In the genomic region with DNA sequence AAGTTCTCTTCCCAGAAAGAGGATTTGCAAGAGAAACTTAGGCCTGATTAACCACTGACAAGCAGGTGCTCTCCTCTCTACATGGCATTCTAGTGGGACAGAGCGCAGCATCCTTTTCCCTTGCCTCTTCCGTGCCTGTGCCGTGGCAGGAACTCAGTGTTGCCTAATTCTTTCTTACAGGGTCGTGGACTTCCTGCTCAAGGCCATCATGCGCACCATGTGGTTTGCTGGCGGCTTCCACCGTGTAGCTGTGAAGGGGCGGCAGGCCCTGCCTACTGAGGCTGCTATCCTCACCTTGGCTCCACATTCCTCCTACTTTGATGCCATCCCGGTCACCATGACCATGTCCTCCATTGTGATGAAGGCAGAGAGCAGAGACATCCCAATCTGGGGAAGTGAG, we compare ENCODE assay signal across 25 mouse cellular contexts. TPM values are rescaled to one million over a fixed set of nuclear protein-coding genes. Genes with fewer than 3 reads are reported as not detected.
A peak's percentile ranks its signal among the peaks of the same experiment; 100 is the strongest.
DNase-seq lines count a peak whose midpoint lies in the region; ATAC-seq lines count a peak whose summit lies in the region.
"Had no signal": no experiment of that assay in that cellular context is flagged by ENCODE, and none has a peak within 500 bp of the region (broad histone marks: within the 10 kb centered on the region; RNA-seq: fewer than 3 reads in every experiment).

No protein-coding gene starts in this region.

- no peaks in the 10 kb centered on the region for H3K27me3 ChIP-seq in midbrain, embryonic 15.5 days (replicated peaks)
- no peaks in the 10 kb centered on the region for H3K27me3 ChIP-seq in midbrain, embryonic 10.5 days (ENCODE audit: low read depth, poor library complexity, severe bottlenecking)
- H3K27me3 ChIP-seq: embryonic facial prominence, embryonic 13.5 days; hindbrain, embryonic 15.5 days had no signal

- WGBS in midbrain, embryonic 15.5 days: 90% methylated on average over 9 of the region's 9 CpGs
- 92% methylated on average over 9 of the region's 9 CpGs for WGBS in midbrain, embryonic 10.5 days

- no peak for DNase-seq in midbrain, embryonic 10.5 days (ENCODE audit: low spot score)
- no peak for DNase-seq in thymus, postnatal 14 days
- no peak for DNase-seq in Muller cell, postnatal 12 days (ENCODE audit: inconsistent ontology term)
- DNase-seq in urinary bladder, postnatal 4 days (ENCODE audit: low spot score in 2 of 2): no peak
- DNase-seq: adrenal gland, postnatal 36 days; cerebellum, adult 9-10 months; heart, postnatal 14 days; kidney, adult 18-20 months; layer of hippocampus, postnatal 36 days; lung, embryonic 14.5 days; lung, postnatal 36 days; midbrain, embryonic 14.5 days; right cerebral cortex, postnatal 4 days; thymus, postnatal 4 days had no signal

- ATAC-seq in midbrain, embryonic 15.5 days (replicated peaks): peak; percentile 54; the same call in 1 of the 2 replicates
- ATAC-seq in activated CD4-positive, CD25-positive, alpha-beta regulatory T cell, adult 4 months: peak; percentile 60
- peak; percentile 39 to 66; a peak in 3 of 4 replicates for ATAC-seq in hematopoietic stem cell, adult 5-6 weeks (replicated peaks in 1 of 2; ENCODE audit: insufficient read depth in 1 of 2, low FRiP score in 2 of 2, low TSS enrichment in 1 of 2, low read depth in 1 of 2, poor library complexity in 2 of 2, severe bottlenecking in 2 of 2)
- peak; percentile 28; the same call in 1 of the 2 replicates for ATAC-seq in monocyte, adult 5-6 weeks (replicated peaks; ENCODE audit: insufficient number of reproducible peaks, low FRiP score, low TSS enrichment, poor library complexity, severe bottlenecking)

- H3K9me3 ChIP-seq in midbrain, embryonic 15.5 days: no peaks in the 10 kb centered on the region
- 0 out of 2 replicates have a peak, but pooled peaks cover 11% of the 10 kb centered on the region for H3K9me3 ChIP-seq in midbrain, embryonic 10.5 days (replicated peaks)
- H3K9me3 ChIP-seq: hindbrain, embryonic 15.5 days had no signal

- no peak overlapping the region for H3K4me3 ChIP-seq in midbrain, embryonic 15.5 days
- H3K4me3 ChIP-seq in midbrain, embryonic 10.5 days: no peak overlapping the region
- H3K4me3 ChIP-seq: embryonic facial prominence, embryonic 13.5 days; hindbrain, embryonic 15.5 days had no signal

- peaks cover 39% of the 10 kb centered on the region for H3K36me3 ChIP-seq in midbrain, embryonic 15.5 days (replicated peaks)
- H3K36me3 ChIP-seq in midbrain, embryonic 10.5 days: peaks cover 95% of the 10 kb centered on the region
- H3K36me3 ChIP-seq: G1E had no signal

- H3K4me2 ChIP-seq in midbrain, embryonic 15.5 days: no peak overlapping the region
- H3K4me2 ChIP-seq: embryonic facial prominence, embryonic 13.5 days; heart, embryonic 11.5 days; hindbrain, embryonic 15.5 days; lung, embryonic 14.5 days had no signal

- no peak overlapping the region for H3K9ac ChIP-seq in midbrain, embryonic 15.5 days
- H3K9ac ChIP-seq: embryonic facial prominence, embryonic 13.5 days; hindbrain, embryonic 15.5 days; lung, embryonic 14.5 days had no signal

- H3K4me1 ChIP-seq in midbrain, embryonic 15.5 days: no peaks in the 10 kb centered on the region
- no peaks in the 10 kb centered on the region for H3K4me1 ChIP-seq in midbrain, embryonic 10.5 days
- H3K4me1 ChIP-seq: embryonic facial prominence, embryonic 13.5 days; hindbrain, embryonic 15.5 days had no signal

- H3K27ac ChIP-seq in midbrain, embryonic 15.5 days: no peak overlapping the region
- no peak overlapping the region for H3K27ac ChIP-seq in midbrain, embryonic 10.5 days (replicated peaks)
- H3K27ac ChIP-seq: embryonic facial prominence, embryonic 13.5 days; hindbrain, embryonic 15.5 days; kidney, postnatal 0 days had no signal

RNA-seq across cellular contexts. Expression of a gene that starts 21.7 kb away (rescaled TPM):
- polyA plus RNA-seq in midbrain, embryonic 15.5 days (2015; fragmentation: Nextera tagmentation; extraction: Ambion mirVana): 64.4 and 66.7 TPM in 2 replicates
- polyA plus RNA-seq in midbrain, embryonic 10.5 days (2016; fragmentation: Nextera tagmentation; extraction: Ambion mirVana): 65.3 and 66.6 TPM in 2 replicates
- polyA plus RNA-seq in activated CD4-positive, CD25-positive, alpha-beta regulatory T cell, adult 4 months (2017; shearing (Covaris generic)): 10 to 100 TPM; 22.3 to 28.0 TPM
- total RNA-seq in hematopoietic stem cell, adult 5-6 weeks (2017): 19.4 and 22.5 TPM in 2 replicates
- 10.6 to 13.3 TPM (median 12.6 TPM) in 3 replicates for total RNA-seq in monocyte, adult 5-6 weeks (2017)
- polyA plus RNA-seq: G1E had no signal

RNA-seq across cellular contexts. Expression of a gene that starts 47.8 kb away (rescaled TPM):
- polyA plus RNA-seq in midbrain, embryonic 15.5 days (2015; fragmentation: Nextera tagmentation; extraction: Ambion mirVana): 10.9 and 13.3 TPM in 2 replicates
- 0.10 and 0.11 TPM in 2 replicates for polyA plus RNA-seq in midbrain, embryonic 10.5 days (2016; fragmentation: Nextera tagmentation; extraction: Ambion mirVana)
- polyA plus RNA-seq in activated CD4-positive, CD25-positive, alpha-beta regulatory T cell, adult 4 months (2017; shearing (Covaris generic)): not detected
- not detected in 2 replicates for total RNA-seq in hematopoietic stem cell, adult 5-6 weeks (2017)
- total RNA-seq in monocyte, adult 5-6 weeks (2017): not detected in 3 replicates
- total RNA-seq: adrenal gland, postnatal 36 days; G1E; gastrocnemius, adult 18-20 months; heart, postnatal 14 days had no signal
- polyA plus RNA-seq: G1E; gonadal fat pad, adult 2 months; heart, embryonic 11.5 days; kidney, postnatal 0 days had no signal

Comparison
In these comparisons a context has a peak if more than half of its experiments do, and no peak if none do; other contexts are left out.
1. RNA of a gene that starts 47.8 kb away (polyA plus RNA-seq): 10.9 to 13.3 TPM in midbrain, embryonic 15.5 days; 0.10 to 0.11 TPM in midbrain, embryonic 10.5 days and not detected in activated CD4-positive, CD25-positive, alpha-beta regulatory T cell, adult 4 months; every median in the first group is over 10 times any median in the second.
2. Peak in every context shown above with its lines, with median percentiles within 50 percentile points of each other: ATAC-seq.